Mouse (Mus musculus) erythroblast, adult 5-6 weeks (primary cell): Measurements from ENCODE around the gene Il34. TPM values are rescaled to one million over a fixed set of nuclear protein-coding genes. Genes with fewer than 3 reads are reported as not detected.
"Not testable (repeated sequence)": the region's sequence is repeated elsewhere in the genome, so short reads cannot be mapped to it uniquely, and the experiment has no call there.

ENCODE experiments used
- ATAC-seq: replicated peaks from 2 replicates; pipeline ENCODE4 v1.8.0; 2016; ENCODE audit warnings: moderate number of reproducible peaks, mild to moderate bottlenecking, moderate TSS enrichment, inconsistent platforms; ENCODE audit not compliant: poor library complexity, low FRiP score, severe bottlenecking
- total RNA-seq, 2 experiments: library from RNA; stranded (forward) in 1 of 2; stranded (reverse) in 1 of 2; fragments of 150-400 nt in 1 of 2; fragments of 200-764, 138-1000 nt in 1 of 2; gene quantifications; 2 replicates each; pipeline versions ENCODE4 v1.2.3 to v1.2.4; 2015 to 2017; ENCODE audit warnings: low replicate concordance in 2 of 2

Il34 gene
- total RNA-seq, 2 experiments from 2014 or later: 0.43 TPM; not detected in 1

DNA sequence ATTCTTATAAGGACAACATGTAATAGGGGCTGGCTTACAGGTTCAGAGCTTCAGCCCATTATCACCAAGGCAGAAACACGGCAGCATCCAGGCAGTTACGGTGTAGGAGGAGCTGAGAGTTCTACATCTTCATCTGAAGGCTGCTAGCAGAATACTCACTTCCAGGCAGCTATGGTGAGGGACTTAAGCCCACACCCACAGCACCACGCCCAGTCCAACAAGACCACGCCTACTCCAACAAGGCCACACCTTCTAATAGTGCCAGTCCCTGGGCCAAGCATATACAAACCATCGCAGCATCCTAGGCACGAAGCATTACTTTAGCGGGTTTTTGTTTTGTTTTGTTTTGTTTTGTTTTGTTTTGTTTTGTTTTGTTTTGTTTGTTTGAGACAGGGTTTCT, 19.2 kb downstream of the Il34 start:
- ATAC-seq: not testable (repeated sequence)

DNA sequence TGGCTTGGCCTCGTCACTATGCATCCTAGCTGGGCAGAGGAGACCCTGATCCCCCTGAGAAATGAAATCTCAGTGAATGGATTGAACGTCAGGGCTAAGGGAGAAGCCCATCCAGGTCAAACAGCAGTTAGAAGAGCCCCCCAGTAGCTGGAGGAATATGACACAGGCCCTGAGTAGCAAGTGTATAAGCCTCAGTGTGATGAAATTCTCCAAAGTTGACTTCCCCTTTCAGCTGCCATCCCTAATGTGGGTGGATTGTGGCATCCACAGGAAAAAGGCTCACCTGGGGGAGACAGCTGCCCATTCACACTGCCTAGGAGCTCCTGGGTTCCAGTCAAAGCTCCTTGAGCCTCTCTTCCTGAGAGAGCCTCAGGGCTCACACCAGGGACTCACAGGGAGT, 20.4 kb downstream of the Il34 start:
- no peak for ATAC-seq

DNA sequence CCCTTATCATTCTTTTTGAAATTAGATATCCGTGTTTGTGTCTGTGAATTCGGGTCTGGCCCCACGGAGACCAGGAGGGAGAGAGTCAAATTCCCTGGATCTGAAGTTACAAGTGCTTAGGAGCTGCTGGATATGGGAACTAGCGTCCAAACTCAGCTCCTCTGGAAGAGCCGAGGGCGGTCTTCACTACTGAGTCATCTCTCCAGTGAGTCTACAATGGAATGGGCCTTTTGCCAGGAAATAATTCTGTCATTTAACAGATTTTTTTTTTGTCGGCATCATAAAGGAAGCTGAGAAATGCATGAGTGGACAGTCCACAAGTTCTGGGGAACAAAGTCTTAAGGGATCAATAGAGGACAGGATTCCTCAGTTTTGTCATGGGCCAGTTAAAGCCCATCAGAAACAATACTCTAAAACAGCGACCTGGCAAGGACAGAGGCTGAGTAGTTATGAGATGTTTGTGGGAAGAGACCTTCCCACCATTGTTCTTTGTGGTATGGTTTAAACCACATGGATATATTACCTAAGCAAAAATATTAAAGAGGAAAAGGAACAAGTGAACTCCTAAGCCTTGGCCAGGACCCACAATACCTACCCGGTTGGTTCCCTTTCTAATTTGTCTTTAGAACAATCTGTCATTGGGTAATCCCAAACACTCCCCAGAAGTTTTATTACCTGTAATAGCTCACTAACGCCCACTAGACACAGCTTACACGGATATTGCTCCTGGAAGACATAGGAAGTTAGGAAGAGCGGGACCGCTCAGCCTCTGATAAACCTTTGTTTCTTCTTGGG, 25.6 kb downstream of the Il34 start:
- ATAC-seq: no peak

DNA sequence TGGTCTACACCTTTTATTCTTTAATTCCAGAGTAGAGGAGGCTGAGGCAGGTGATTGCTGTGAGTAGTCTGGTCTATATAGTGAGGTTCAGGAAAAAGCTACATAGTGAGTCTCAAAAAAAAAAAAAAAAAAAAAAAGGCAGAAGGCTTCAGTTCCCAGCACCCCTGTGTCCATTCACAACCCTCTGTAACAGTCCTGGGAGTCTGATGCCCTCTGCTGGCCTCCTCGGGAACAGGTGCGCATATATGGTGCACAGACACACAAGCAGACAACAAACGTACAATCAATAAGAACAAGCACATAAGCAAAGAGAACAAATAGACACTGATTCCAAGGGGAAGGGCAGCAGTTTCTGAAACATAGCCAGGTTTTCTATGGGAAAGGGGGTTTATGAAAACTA, 29.4 kb downstream of the Il34 start:
- no peak for ATAC-seq

DNA sequence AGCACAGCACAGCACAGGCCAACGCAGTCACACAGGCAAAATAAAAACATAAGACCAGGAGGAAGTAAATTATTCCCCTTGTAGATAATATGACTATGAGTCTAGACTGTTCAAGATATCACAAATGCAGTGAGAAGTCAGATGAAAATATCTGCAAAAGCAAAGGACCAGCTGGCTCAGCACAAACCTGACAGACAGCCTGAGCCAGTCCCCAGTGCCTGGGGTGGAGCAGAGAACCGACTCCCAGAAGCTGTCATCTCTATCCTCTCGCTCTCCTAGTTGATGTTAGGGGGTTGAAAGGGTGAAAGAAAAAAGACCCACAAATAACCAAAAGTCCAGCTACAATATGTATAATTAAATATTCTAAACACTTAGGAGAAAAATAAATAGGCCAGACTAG, 30.0 kb downstream of the Il34 start:
- ATAC-seq: no peak

DNA sequence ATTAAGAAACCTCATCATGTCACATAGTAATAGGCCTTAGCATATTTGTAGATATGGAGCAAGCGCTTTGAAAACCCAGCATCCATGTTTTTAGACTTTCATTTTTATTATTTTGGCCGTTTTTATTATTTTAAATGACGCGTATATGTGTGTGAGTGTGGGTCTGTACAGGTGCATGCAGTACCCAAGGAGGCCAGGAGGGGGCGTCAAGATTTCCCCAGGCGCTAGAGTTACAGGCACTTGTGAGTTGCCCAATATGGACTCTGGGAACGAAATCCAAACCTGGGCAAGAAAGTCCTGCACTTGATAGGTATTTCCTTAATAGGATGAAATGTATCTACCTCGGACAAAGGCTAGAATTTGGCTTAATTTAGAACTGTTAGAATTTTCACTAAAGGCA, 30.4 kb downstream of the Il34 start:
- no peak for ATAC-seq

DNA sequence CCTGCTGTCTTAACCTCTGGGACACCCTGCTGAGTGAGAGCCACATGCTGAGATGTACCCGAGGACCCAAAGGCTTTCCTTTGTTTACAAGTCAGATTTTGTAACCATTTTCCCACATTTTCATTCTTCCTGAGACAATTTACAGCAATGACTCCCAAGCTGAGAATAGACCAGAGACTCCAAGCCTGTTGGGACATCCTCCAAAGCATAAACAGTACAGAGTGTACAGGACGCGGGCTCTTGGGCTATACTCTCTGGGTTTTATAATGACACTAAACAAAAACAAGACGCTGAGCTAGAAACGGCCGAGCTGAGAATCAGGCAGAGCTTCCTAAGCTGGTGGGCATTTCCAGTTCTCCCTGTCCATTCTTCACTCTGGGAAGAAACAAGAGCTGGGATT, 31.0 kb downstream of the Il34 start:
- no peak for ATAC-seq

DNA sequence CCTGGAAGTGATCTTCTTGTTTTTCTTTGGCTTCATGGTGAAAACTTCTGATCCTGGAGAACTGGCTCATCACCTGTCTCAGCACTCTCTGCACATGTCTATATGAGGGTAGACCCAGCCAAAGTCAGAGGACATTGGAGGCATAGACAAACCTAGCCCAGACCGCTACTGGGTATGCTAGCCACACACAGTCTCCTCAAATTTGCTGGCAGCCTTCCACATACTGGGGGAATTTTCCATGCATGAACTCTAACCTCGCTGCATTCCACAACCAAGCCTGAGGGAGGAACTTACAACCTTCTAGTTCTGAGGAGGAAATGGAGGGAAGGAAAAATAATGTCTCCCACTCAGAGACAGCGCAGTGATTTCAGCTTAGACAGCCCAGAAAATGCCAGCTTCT, 31.7 kb downstream of the Il34 start:
- ATAC-seq: no peak

DNA sequence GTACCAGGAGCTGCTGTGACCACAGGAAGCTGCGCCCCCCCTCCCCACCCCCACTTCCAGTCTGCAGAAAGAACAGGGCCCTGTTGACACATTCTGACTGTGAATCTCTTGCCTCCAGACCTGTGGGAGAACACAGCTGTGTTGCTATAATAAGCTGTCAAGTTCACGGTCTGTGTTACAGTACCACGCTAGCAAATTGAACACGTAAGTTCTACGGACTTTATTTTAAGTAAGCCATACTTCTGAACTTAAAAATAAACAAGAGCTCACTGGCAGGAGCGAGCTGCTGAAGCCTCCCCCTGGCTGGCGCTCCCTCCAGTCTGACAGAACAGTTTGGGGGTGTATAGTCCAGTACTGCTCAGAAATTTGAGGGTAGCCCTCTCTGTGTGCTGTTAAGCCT, 33.3 kb downstream of the Il34 start:
- ATAC-seq: no peak

DNA sequence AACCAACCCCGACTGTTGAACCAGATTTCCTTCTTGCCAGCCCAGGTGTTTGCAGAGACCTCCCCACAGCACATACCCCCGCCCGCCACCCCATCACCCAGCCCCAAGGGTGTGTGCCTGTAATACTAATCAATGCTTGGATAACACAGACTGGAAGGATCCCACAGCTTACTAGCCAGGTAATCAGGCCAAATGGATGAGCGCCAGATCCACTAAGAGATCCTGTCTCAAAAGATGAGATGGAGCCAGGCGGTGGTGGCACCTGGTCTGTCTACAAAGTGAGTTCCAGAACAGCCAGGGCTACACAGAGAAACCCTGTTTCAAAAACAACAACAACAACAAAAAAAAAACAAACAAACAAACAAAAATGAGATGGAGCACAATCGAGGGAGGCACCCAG, 38.5 kb downstream of the Il34 start:
- ATAC-seq: no peak

DNA sequence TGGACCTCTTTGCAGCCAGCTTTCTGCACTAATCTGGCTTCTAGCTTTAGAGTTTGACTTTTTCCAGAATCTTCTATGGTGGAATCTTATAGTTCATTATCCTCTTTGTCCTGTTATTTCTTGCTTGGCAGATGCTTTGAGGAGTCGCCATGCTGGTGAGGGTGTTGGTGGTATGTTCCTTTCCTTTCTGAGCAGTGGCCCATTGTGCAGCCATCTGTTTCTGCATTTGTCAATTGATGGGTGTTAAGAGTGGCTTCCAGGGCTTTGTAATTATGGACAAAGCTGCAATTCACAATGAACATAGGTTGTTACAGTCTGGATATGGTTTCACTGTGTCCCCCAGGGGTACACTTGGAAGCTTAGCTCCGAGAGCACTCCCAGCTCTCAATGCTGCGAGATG, 41.1 kb downstream of the Il34 start:
- ATAC-seq: no peak

DNA sequence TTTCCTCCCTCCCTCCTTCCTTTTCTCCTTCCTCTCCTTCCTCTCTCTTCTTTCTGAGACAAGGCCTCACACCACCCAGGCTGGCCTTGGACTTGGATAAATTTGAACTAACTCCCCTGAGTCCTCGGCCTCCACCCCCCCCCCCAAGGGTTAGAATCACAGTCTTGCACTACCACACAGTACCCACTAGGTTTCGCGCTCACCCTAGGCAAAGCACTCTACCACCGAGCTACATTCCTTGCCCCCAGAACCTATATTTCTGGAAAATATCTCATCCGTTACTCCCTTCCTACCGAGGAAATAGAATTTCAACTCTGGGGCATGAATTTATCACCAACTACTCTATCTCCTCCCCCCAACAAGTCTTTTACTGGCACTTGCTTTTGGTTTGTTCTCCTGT, 43.7 kb downstream of the Il34 start:
- ATAC-seq: no peak

DNA sequence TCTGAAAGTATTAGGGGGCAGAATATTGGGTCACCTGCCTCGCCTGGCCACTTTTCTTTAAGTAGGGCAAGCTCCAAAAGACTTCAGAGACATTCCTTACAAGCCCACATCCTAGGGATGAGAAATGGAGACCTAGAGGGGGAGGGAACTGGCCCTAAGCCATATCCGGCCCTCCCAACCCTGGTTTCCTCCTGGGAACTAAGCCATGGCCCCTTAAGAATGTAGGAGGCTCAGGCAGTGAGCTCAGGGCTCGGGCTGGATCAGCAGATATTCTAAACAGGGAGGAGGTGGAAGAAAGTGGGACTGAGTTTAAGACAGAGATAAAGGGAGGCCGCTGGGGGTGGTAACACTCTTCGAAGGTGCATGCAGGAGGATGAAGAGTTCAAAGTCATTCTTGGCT, 44.5 kb downstream of the Il34 start:
- ATAC-seq: no peak

DNA sequence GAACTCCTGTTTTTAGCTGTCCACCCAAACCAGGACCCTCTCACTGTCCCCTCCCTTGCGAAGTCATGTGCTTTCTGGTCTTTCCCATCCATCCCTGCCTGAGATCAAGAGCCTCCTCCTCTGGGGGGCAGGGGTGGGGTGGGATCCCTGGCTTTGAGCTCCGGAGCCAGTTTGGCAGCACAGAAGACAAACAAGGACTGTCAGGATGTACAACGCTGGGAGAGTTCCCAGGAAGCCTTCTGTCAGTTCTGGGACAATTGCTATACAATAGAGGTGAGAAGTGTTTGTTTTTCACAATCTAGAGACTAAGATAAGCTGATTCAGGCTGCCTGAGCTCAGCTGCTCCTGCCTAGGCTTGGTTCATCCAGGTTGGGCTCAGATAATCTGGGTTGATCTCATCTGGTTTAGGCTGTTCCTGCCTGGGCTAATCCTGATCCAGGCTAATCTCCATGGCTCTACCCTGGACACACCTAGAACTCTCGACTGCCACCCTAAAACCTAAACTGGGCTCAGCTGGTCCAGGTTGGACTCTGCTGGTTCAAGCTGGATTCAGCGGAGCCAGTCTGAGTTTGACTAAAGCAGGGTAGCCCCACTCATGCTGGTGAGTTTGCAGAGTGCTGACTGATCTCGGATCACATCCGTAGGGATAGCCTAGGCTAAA, 45.3 kb downstream of the Il34 start:
- ATAC-seq: no peak

DNA sequence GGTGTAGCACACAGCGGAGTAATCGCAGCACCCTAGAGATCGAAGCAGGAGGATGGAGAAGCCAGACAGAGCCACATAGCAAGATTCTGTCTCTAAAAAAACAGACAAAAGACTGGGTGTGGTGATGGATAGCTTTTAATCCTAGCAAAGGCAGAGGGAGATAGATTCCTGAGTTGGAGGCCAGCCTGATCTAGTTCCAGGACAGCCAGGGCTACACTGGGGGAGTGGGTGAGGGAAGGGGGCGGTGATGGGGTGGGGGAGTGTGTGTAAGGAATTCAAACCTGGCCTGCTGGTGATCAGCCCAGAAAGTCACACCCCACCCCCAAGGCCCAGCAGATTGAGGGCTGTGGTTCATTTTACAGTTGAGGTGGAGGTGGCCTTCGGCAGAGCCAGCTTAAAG, 49.5 kb downstream of the Il34 start:
- ATAC-seq: no peak

DNA sequence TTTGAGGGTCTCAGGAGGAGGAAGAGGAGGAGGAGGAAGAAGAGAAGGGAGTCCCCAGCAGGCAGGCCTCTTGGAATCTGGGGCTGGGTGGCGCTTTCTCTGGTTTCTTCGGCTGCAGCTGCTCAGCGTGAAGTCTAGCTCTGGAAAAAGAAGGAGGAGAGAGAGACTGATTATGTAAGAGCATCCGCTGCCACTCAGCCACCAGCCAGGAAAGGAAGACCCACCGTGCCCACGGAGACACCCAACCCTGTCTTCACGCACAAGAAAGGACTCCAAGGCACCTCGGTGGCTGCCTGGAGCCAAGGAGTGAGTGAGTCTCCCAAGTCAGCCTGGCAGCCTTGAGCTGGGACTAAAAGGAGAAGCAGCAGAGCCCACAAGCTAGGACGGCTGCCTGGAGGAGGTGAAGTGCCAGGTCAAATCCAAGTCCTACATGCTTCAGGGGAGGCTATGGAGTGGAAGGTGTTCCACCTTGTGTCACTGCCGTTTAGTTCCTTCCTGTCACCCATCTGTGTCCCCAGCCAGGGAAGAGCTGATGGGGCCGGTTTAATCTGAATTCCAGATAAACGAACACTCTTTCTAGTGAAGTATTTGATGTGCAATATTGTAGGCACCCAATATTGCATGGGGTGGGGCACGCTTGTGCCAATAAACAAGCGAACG, 50.1 kb downstream of the Il34 start:
- no peak for ATAC-seq

DNA sequence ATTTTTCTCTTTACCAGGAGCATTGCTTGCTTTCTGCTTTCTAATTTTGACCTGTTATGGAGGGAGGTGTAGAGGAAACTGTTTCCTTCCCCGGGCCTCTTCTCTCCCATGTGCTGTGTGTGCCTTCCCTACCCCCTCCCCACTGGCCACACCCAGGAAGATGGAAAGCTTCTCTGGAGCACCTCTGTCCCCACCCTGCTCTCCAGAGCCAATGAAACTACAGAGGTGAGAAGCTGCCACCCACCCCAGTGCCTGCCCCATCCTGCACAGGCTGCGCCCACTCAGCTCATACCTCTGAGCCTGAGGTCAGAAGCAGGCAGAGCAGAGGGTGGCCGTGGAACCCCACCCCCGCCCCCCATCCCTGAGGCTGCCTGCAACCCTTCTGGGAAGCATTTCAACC, 51.0 kb downstream of the Il34 start:
- no peak for ATAC-seq

DNA sequence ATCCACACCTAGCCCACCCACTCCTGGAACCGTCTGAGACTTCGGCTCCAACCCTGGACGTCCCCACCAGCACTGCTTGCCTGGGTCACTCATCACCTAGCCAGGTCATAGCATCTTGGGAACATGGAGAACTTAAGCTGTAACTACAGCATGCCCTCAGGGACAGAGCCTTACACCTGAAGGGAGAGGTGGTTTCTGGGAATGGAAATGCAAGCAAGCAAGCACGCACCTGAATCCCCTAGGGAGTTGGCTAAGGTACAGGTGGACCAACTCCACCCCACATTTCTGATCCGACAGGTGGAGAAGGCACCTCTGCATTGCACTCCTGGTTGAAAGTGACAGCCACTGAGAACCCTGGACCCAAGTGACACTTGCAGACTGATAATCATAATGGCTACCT, 54.2 kb downstream of the Il34 start:
- no peak for ATAC-seq

DNA sequence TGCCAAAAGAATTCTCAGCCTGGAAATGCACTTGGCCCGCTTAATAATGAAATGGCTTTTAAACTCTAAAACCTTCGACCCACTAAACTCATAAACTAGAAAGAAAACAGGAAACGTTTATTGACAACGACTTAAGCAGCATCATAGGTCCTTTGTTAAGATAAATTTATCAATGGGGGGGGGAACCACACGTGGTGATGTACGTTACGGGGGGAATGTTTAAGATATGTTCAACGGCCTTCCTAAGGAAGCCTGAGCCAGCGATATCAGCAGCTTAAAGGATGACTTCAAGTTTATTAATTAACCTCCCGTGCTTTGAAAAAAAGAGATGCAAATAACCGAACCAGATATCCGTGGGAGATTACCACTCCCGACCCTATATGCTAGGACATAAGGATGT, 55.5 kb downstream of the Il34 start:
- ATAC-seq: no peak

DNA sequence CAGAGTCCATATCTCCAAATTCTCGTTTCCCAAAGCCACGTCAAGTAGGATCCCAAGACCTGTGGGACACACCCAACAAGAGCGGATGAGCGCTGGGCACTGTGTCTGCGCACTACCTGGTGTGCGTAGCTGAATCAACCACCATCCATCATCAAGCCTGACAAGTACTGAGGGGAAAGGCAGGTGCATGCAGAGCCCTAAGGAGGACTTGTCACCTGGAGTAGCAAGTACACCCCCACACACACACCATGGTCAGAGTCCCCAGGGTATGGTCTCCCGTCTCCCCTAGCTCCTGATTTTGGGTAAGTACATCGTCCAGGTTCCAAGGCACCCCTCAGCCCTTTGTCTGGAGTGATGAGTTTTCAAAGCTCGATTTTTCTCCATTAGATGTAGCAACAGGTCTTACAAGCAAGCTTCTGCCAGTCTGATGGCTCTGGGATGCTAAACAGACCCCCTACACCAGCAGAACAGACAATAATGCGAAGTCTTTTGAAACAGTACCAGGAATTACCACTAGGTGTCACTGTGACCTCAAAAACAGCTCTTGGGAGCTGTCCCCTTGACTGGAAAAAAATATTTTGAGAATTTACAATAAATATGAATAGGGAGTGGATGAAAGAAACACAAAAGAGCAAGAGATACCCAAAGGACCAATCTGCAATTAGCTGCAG, 56.1 kb downstream of the Il34 start:
- ATAC-seq: peak; percentile 68

DNA sequence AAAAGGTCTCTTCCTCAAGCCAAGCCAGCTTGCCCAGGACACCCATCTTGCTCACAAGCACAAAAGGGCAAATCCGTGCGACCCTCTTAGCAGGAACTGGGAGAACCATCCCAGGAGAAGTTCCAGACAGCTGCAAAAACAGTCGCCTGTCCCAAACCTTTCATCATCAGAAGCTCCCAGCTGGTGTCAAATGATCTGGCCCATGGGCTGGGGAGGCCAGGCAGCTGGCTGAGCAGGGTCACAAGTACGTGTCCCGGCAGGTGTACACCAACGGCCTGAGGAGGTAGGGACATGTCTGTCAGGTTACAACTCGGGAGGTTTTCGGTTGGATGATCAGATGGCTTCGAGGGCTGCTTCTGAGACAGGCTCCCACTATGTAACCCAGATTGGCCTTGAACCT, 59.1 kb downstream of the Il34 start:
- ATAC-seq: no peak
